Mouse (Mus musculus) kidney, adult 2 months (tissue): ENCODE measurements around the gene Chpf2. TPM values are rescaled to one million over a fixed set of nuclear protein-coding genes. Genes with fewer than 3 reads are reported as not detected.
"Not testable (repeated sequence)": the region's sequence is repeated elsewhere in the genome, so short reads cannot be mapped to it uniquely, and the experiment has no call there.

ENCODE experiments used
- DNase-seq: peaks from one replicate; pipeline ENCODE4 v3.0.0; 2021
- H3K27ac ChIP-seq: fragments of 200-500 bp; 2 replicates; pipeline ENCODE4 v1.5.1; 2012; ENCODE audit warnings: low read depth, low read length, control low read depth, inconsistent platforms; ENCODE audit not compliant: insufficient read depth
- H3K27me3 ChIP-seq: fragments of 200-500 bp; replicated peaks from 2 replicates; pipeline ENCODE4 v1.6.1; 2012; ENCODE audit warnings: mild to moderate bottlenecking, moderate library complexity, low read length, inconsistent platforms; ENCODE audit not compliant: control insufficient read depth, insufficient read depth
- H3K36me3 ChIP-seq: fragments of 200-500 bp; 2 replicates; pipeline ENCODE4 v1.6.1; 2012; ENCODE audit warnings: mild to moderate bottlenecking, moderate library complexity, low read length, inconsistent platforms; ENCODE audit not compliant: control insufficient read depth, insufficient read depth
- H3K4me1 ChIP-seq: fragments of 200-500 bp; 2 replicates; pipeline ENCODE4 v1.6.1; 2011; ENCODE audit warnings: low read length; ENCODE audit not compliant: control insufficient read depth, insufficient read depth
- H3K4me3 ChIP-seq: fragments of 200-500 bp; 2 replicates; pipeline ENCODE4 v1.5.1; 2011; ENCODE audit warnings: mild to moderate bottlenecking, low read depth, low read length, control low read depth; ENCODE audit not compliant: insufficient read depth
- CTCF ChIP-seq: fragments of 200-500 bp; conservative IDR thresholded peaks from 2 replicates; pipeline ENCODE4 v1.5.1; 2011; ENCODE audit warnings: low read depth, mild to moderate bottlenecking, control low read depth, low read length, moderate library complexity, mixed read lengths; ENCODE audit not compliant: insufficient read depth, insufficient read length
- POLR2A ChIP-seq: fragments of 200-500 bp; IDR thresholded peaks from one replicate; pipeline ENCODE4 v1.6.1; 2011; ENCODE audit warnings: low read depth, low read length, control low read depth
- WGBS: fragments of 180-500 bp; shearing (Covaris S2); methylation state at CpG from one replicate; pipeline ENCODE4 v1.1.7; 2018; 5-methylcytosine and 5-hydroxymethylcytosine counted together
- polyA plus RNA-seq: library from polyadenylated mRNA; depleted of rRNA; stranded (reverse); fragments of >200 nt; gene quantifications from 2 replicates; pipeline ENCODE4 v1.2.3, GENCODE M21; 2012

Chpf2 gene
- polyA plus RNA-seq, 1 experiment: 20.2 TPM

GRCm38 (mm10) chr5:24550598-24551316 lies 35.8 kb upstream of the Chpf2 start:
- DNase-seq: peak; percentile 23
- H3K36me3 ChIP-seq: no peaks in the 10 kb centered on the region
- H3K4me1 ChIP-seq: no peaks in the 10 kb centered on the region
- no peaks in the 10 kb centered on the region for H3K27me3 ChIP-seq
- 15% methylated on average over 26 of the region's 26 CpGs for WGBS
- no peak overlapping the region for H3K27ac ChIP-seq
- TF ChIP-seq CTCF: no peak
- no peak for TF ChIP-seq POLR2A
- no peak overlapping the region for H3K4me3 ChIP-seq

- no peaks in the 10 kb centered on the region for H3K27me3 ChIP-seq
- WGBS: 49% methylated on average over 2 of the region's 2 CpGs
- H3K36me3 ChIP-seq: no peaks in the 10 kb centered on the region
- no peak for DNase-seq
- H3K4me1 ChIP-seq: no peaks in the 10 kb centered on the region
- no peak overlapping the region for H3K4me3 ChIP-seq
- TF ChIP-seq CTCF (no peak), POLR2A (no peak)
- no peak overlapping the region for H3K27ac ChIP-seq
These were observed 35.2 kb upstream of the Chpf2 start for GRCm38 (mm10) chr5:24551317-24551688.

- no peaks in the 10 kb centered on the region for H3K36me3 ChIP-seq
- H3K4me3 ChIP-seq: no peak overlapping the region
- H3K27me3 ChIP-seq: no peaks in the 10 kb centered on the region
- no peak overlapping the region for H3K27ac ChIP-seq
- WGBS: 66% methylated on average over 5 of the region's 5 CpGs
- no peak for DNase-seq
- TF ChIP-seq CTCF: no peak
- H3K4me1 ChIP-seq: no peaks in the 10 kb centered on the region
These were observed 32.8 kb upstream of the Chpf2 start for GRCm38 (mm10) chr5:24553621-24554244.

- H3K27ac ChIP-seq, H3K36me3 ChIP-seq, H3K27me3 ChIP-seq, H3K4me3 ChIP-seq, H3K4me1 ChIP-seq, DNase-seq: not testable (repeated sequence)
- WGBS: 98% methylated on average over 7 of the region's 7 CpGs
These were observed 31.2 kb upstream of the Chpf2 start for GRCm38 (mm10) chr5:24555335-24555734.

- Histone ChIP-seq H3K27me3 (no peaks in the 10 kb centered on the region), H3K4me3 (no peak within 1 kb of the TSS), H3K4me1 (no peaks in the 10 kb centered on the region), H3K27ac (no peak within 1 kb of the TSS), H3K36me3 (no peaks in the 10 kb centered on the region)
- WGBS: 75% methylated on average over 2 of the region's 2 CpGs
- no peak for DNase-seq
- TF ChIP-seq CTCF (no peak), POLR2A (no peak)
These were observed 29.8 kb upstream of the Chpf2 start, which contains the start of gene 4931409K22Rik for GRCm38 (mm10) chr5:24556709-24557108. 4931409K22Rik (minus strand) TSS chr5:24556809.

GRCm38 (mm10) chr5:24575948-24576347 lies 10.6 kb upstream of the Chpf2 start:
- Histone ChIP-seq H3K27me3 (no peaks in the 10 kb centered on the region), H3K27ac (no peak overlapping the region), H3K4me1 (peaks cover 9% of the 10 kb centered on the region; the same call in 1 of the 2 replicates), H3K4me3 (no peak overlapping the region), H3K36me3 (no peaks in the 10 kb centered on the region)
- DNase-seq: no peak
- WGBS: 82% methylated on average over 1 of the region's 1 CpGs
- no peak for TF ChIP-seq CTCF
- no peak for TF ChIP-seq POLR2A

GRCm38 (mm10) chr5:24576801-24577182 lies 9.7 kb upstream of the Chpf2 start:
- no peak for DNase-seq
- TF ChIP-seq POLR2A: no peak
- H3K27me3 ChIP-seq: no peaks in the 10 kb centered on the region

More at GRCm38 (mm10) chr5:24576801-24577182, 9.7 kb upstream of the Chpf2 start:
- Histone ChIP-seq H3K4me1 (peaks cover 9% of the 10 kb centered on the region; the same call in 1 of the 2 replicates), H3K4me3 (peak overlapping the region; percentile 67), H3K27ac (no peak overlapping the region), H3K36me3 (no peaks in the 10 kb centered on the region)
- WGBS: under 1% methylated on average over 32 of the region's 32 CpGs
